Mouse (Mus musculus): ENCODE data around the gene Slc15a5.
A peak's percentile ranks its signal among the peaks of the same experiment; 100 is the strongest.
"Not testable (repeated sequence)": the region's sequence is repeated elsewhere in the genome, so short reads cannot be mapped to it uniquely, and the experiment has no call there.

The Slc15a5 gene

GRCm38 (mm10) chr6:138079816-138080215 lies at the start of gene Slc15a5:
Gene Slc15a5, minus strand, starts transcription at chr6:138079916.
- no peak for DNase-seq (ENCODE audit: low spot score in 2 of 2)

GRCm38 (mm10) chr6:138128392-138129335 lies 48.9 kb upstream of the Slc15a5 start:
- DNase-seq (ENCODE audit: low spot score in 2 of 2): no peak

GRCm38 (mm10) chr6:138117496-138117895 lies 37.8 kb upstream of the Slc15a5 start:
- no peak for DNase-seq (ENCODE audit: low spot score in 2 of 2)

GRCm38 (mm10) chr6:138104559-138104958 lies 24.8 kb upstream of the Slc15a5 start:
- DNase-seq (ENCODE audit: low spot score in 2 of 2): no peak

- DNase-seq (ENCODE audit: low spot score in 2 of 2): no peak
Observed at GRCm38 (mm10) chr6:138102940-138103339, 23.2 kb upstream of the Slc15a5 start.

GRCm38 (mm10) chr6:138101843-138102242 lies 22.1 kb upstream of the Slc15a5 start:
- DNase-seq (ENCODE audit: low spot score in 2 of 2): no peak

- no peak for DNase-seq (ENCODE audit: low spot score in 2 of 2)
Observed at GRCm38 (mm10) chr6:138099646-138100045, 19.9 kb upstream of the Slc15a5 start.

- no peak for DNase-seq (ENCODE audit: low spot score in 2 of 2)
Observed at GRCm38 (mm10) chr6:138095060-138095459, 15.3 kb upstream of the Slc15a5 start.

GRCm38 (mm10) chr6:138092432-138092831 lies 12.7 kb upstream of the Slc15a5 start:
- no peak for DNase-seq (ENCODE audit: low spot score in 2 of 2)

GRCm38 (mm10) chr6:138089084-138089483 lies 9.4 kb upstream of the Slc15a5 start:
- no peak for DNase-seq (ENCODE audit: low spot score in 2 of 2)

GRCm38 (mm10) chr6:138086421-138086820 lies 6.7 kb upstream of the Slc15a5 start:
- DNase-seq (ENCODE audit: low spot score in 2 of 2): not testable (repeated sequence)

GRCm38 (mm10) chr6:138080778-138081549 lies 1.2 kb upstream of the Slc15a5 start:
- DNase-seq (ENCODE audit: low spot score in 2 of 2): no peak

- no peak for DNase-seq (ENCODE audit: low spot score in 2 of 2)
Observed at GRCm38 (mm10) chr6:138077681-138078439, 1.9 kb downstream of the Slc15a5 start.

GRCm38 (mm10) chr6:138075723-138076122 lies 4.0 kb downstream of the Slc15a5 start:
- no peak for DNase-seq (ENCODE audit: low spot score in 2 of 2)

- DNase-seq (ENCODE audit: low spot score in 2 of 2): no peak
Observed at GRCm38 (mm10) chr6:138073540-138073939, 6.2 kb downstream of the Slc15a5 start.

GRCm38 (mm10) chr6:138072963-138073339 lies 6.8 kb downstream of the Slc15a5 start:
- no peak for DNase-seq (ENCODE audit: low spot score in 2 of 2)

GRCm38 (mm10) chr6:138072110-138072962 lies 7.4 kb downstream of the Slc15a5 start:
- no peak for DNase-seq (ENCODE audit: low spot score in 2 of 2)

GRCm38 (mm10) chr6:138071505-138072107 lies 8.1 kb downstream of the Slc15a5 start:
- no peak for DNase-seq (ENCODE audit: low spot score in 2 of 2)

GRCm38 (mm10) chr6:138070720-138071504 lies 8.8 kb downstream of the Slc15a5 start:
- no peak for DNase-seq (ENCODE audit: low spot score in 2 of 2)

- DNase-seq (ENCODE audit: low spot score in 2 of 2): peak; percentile 10 to 11
Observed at GRCm38 (mm10) chr6:138069921-138070320, 9.8 kb downstream of the Slc15a5 start.

Data from frontal cortex, postnatal 10 days (tissue).